Mouse (Mus musculus) right cerebral cortex, postnatal 25 days (tissue): ENCODE measurements around the gene Gm17584.
"Not testable (repeated sequence)": the region's sequence is repeated elsewhere in the genome, so short reads cannot be mapped to it uniquely, and the experiment has no call there.

ENCODE experiments used
- DNase-seq: peaks from one replicate; pipeline ENCODE4 v3.0.0; 2022

Gm17584 gene

DNA sequence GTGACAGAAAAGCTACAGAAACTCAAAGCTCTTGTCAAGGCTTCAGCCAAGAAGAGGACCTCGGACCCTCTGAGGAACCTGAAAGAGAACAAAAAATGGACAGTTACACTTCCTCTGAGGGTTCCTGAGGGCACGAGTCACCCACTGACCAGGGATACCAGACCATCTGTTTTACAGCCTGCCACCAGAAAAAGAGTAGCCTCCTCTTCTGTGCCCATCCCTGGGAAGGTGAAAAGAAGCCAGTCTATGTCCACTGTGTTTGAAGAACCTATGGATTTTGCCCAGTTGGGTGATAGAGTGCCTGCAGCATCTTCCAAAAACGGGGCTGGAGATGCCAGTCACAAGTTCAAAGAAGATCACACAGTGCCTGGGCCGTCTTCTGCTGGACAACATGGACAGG, at the start of gene Gm17584:
Gm17584 (plus strand) TSS at position 301 of the 400 bp plus-strand sequence.
- DNase-seq = not testable (repeated sequence)
